Comparison of ENCODE assay signal across 8 mouse cellular contexts in genomic region chr13:46058862-46059261, GRCm38 (mm10).
DNase-seq lines count a peak whose midpoint lies in the region; ATAC-seq lines count a peak whose summit lies in the region.
"Had no signal": no experiment of that assay in that cellular context is flagged by ENCODE, and none has a peak within 500 bp of the region (broad histone marks: within the 10 kb centered on the region; RNA-seq: fewer than 3 reads in every experiment).

No protein-coding gene starts in this region.

- 68% methylated on average over 7 of the region's 7 CpGs for WGBS in forebrain, embryonic 16.5 days

- H3K27me3 ChIP-seq in forebrain, embryonic 16.5 days (replicated peaks; ENCODE audit: control insufficient read depth, insufficient read depth, low read length), result no peaks in the 10 kb centered on the region

- H3K27ac ChIP-seq in forebrain, embryonic 16.5 days (ENCODE audit: low read length), result no peak overlapping the region

- peak; percentile 49 for DNase-seq in lung, postnatal 10 days
- no peak for DNase-seq in lung, postnatal 25 days (ENCODE audit: low spot score)
- DNase-seq in brain, adult 2 months (ENCODE audit: low read depth, low spot score), result peak; percentile 14
- DNase-seq in kidney, postnatal 10 days, result peak; percentile 47
- peak; percentile 48 for DNase-seq in thymus, postnatal 4 days
- DNase-seq in retina, embryonic 14.5 days (ENCODE audit: low spot score), result no peak

- H3K4me2 ChIP-seq in forebrain, embryonic 16.5 days (ENCODE audit: low read length), result no peak overlapping the region

- no peak for ATAC-seq in forebrain, embryonic 16.5 days

- H3K9me3 ChIP-seq in forebrain, embryonic 16.5 days (ENCODE audit: control insufficient read depth, low read length), result no peaks in the 10 kb centered on the region

- H3K4me3 ChIP-seq in forebrain, embryonic 16.5 days (replicated peaks; ENCODE audit: low read length), result no peak overlapping the region
- H3K4me3 ChIP-seq: myocyte had no signal

- no peaks in the 10 kb centered on the region for H3K36me3 ChIP-seq in forebrain, embryonic 16.5 days (ENCODE audit: control insufficient read depth, insufficient read depth)

- no peak overlapping the region for H3K9ac ChIP-seq in forebrain, embryonic 16.5 days (replicated peaks; ENCODE audit: low read depth, low read length)

- H3K4me1 ChIP-seq in forebrain, embryonic 16.5 days (replicated peaks; ENCODE audit: control insufficient read depth, insufficient read depth, low read length), result peaks cover 8% of the 10 kb centered on the region

Comparison
In these comparisons a context has a peak if more than half of its experiments do, and no peak if none do; other contexts are left out.
1. DNase-seq: peak in lung, postnatal 10 days (single experiment), brain, adult 2 months (single experiment), kidney, postnatal 10 days (single experiment) and thymus, postnatal 4 days (single experiment); none in lung, postnatal 25 days (single experiment) and retina, embryonic 14.5 days (single experiment).